ENCODE assay signal across 13 mouse cellular contexts in genomic region chr15:27178084-27178935, GRCm38 (mm10).
A peak's percentile ranks its signal among the peaks of the same experiment; 100 is the strongest.
DNase-seq lines count a peak whose midpoint lies in the region; ATAC-seq and TF ChIP-seq lines count a peak whose summit lies in the region.
"Had no signal": no experiment of that assay in that cellular context is flagged by ENCODE, and none has a peak within 500 bp of the region (broad histone marks: within the 10 kb centered on the region; RNA-seq: fewer than 3 reads in every experiment).

No protein-coding gene starts in this region.

- TF ChIP-seq POLR2A in limb, embryonic 14.5 days (IDR thresholded peaks at IDR 0.05; ENCODE audit: borderline replicate concordance, extremely low read depth, insufficient read depth, insufficient read length): no peak

- no peak overlapping the region for H3K4me3 ChIP-seq in forebrain, embryonic 14.5 days (ENCODE audit: low read depth, low read length)
- no peak overlapping the region for H3K4me3 ChIP-seq in limb, embryonic 14.5 days (replicated peaks; ENCODE audit: low read length)
- H3K4me3 ChIP-seq: stomach, embryonic 15.5 days had no signal

- ATAC-seq in forebrain, embryonic 14.5 days: peak; percentile 48
- no peak for ATAC-seq in limb, embryonic 14.5 days (ENCODE audit: low FRiP score, low read depth)

- WGBS in forebrain, embryonic 14.5 days: 20% methylated on average over 13 of the region's 13 CpGs
- 58% methylated on average over 13 of the region's 13 CpGs for WGBS in limb, embryonic 14.5 days

- no peak overlapping the region for H3K27ac ChIP-seq in forebrain, embryonic 14.5 days (ENCODE audit: low read depth, low read length)
- H3K27ac ChIP-seq in limb, embryonic 14.5 days (replicated peaks; ENCODE audit: low read depth, low read length): no peak overlapping the region
- H3K27ac ChIP-seq: stomach, embryonic 15.5 days had no signal

- H3K27me3 ChIP-seq in forebrain, embryonic 14.5 days (replicated peaks; ENCODE audit: control insufficient read depth, insufficient read depth, low read length): no peaks in the 10 kb centered on the region
- no peaks in the 10 kb centered on the region for H3K27me3 ChIP-seq in limb, embryonic 14.5 days (ENCODE audit: control insufficient read depth, insufficient read depth, low read length)
- H3K27me3 ChIP-seq: stomach, embryonic 15.5 days had no signal

- H3K4me1 ChIP-seq in forebrain, embryonic 14.5 days (ENCODE audit: control insufficient read depth, insufficient read depth, low read length): 0 out of 2 replicates have a peak, but pooled peaks cover 3% of the 10 kb centered on the region
- peaks cover 7% of the 10 kb centered on the region for H3K4me1 ChIP-seq in limb, embryonic 14.5 days (ENCODE audit: control insufficient read depth, insufficient read depth, low read length)
- H3K4me1 ChIP-seq: stomach, embryonic 15.5 days had no signal

- no peaks in the 10 kb centered on the region for H3K36me3 ChIP-seq in forebrain, embryonic 14.5 days (ENCODE audit: control insufficient read depth, insufficient read depth, low read length)
- no peaks in the 10 kb centered on the region for H3K36me3 ChIP-seq in limb, embryonic 14.5 days (ENCODE audit: control insufficient read depth, insufficient read depth, low read length)
- H3K36me3 ChIP-seq: stomach, embryonic 15.5 days had no signal

- intact Hi-C loops in heart, postnatal 36 days (cut with DNase I): no loop called here

- peak; percentile 7 for DNase-seq in right cerebral cortex, postnatal 4 days
- DNase-seq in right cerebral cortex, adult 2 months (ENCODE audit: low spot score in 2 of 2): no peak
- peak; percentile 33 for DNase-seq in forebrain, embryonic 14.5 days (ENCODE audit: low spot score)
- DNase-seq in limb, embryonic 14.5 days (ENCODE audit: low spot score): no peak
- no peak for DNase-seq in lung, postnatal 36 days
- no peak for DNase-seq in cerebellum, adult 18-20 months
- no peak for DNase-seq in heart, postnatal 36 days
- DNase-seq: cerebellum, postnatal 10 days; heart, adult 18-20 months; heart, postnatal 14 days; left cerebral cortex, postnatal 4 days; lung, adult 2 months had no signal

- no peak overlapping the region for H3K9ac ChIP-seq in forebrain, embryonic 14.5 days (ENCODE audit: low read length)
- no peak overlapping the region for H3K9ac ChIP-seq in limb, embryonic 14.5 days (ENCODE audit: low read depth, low read length, severe bottlenecking)
- H3K9ac ChIP-seq: stomach, embryonic 15.5 days had no signal

- H3K9me3 ChIP-seq in forebrain, embryonic 14.5 days (replicated peaks; ENCODE audit: control insufficient read depth, low read length): no peaks in the 10 kb centered on the region
- 0 out of 2 replicates have a peak, but pooled peaks cover 3% of the 10 kb centered on the region for H3K9me3 ChIP-seq in limb, embryonic 14.5 days (ENCODE audit: control insufficient read depth, low read length)
- H3K9me3 ChIP-seq: stomach, embryonic 15.5 days had no signal

- peak overlapping the region; percentile 30; the same call in 1 of the 2 replicates for H3K4me2 ChIP-seq in forebrain, embryonic 14.5 days (ENCODE audit: low read length)
- peak overlapping the region; percentile 25; the same call in 1 of the 2 replicates for H3K4me2 ChIP-seq in limb, embryonic 14.5 days (replicated peaks; ENCODE audit: low read depth, low read length, severe bottlenecking)
- H3K4me2 ChIP-seq: stomach, embryonic 15.5 days had no signal

Comparison
In these comparisons a context has a peak if more than half of its experiments do, and no peak if none do; other contexts are left out.
1. DNase-seq: peak in right cerebral cortex, postnatal 4 days (single experiment) and forebrain, embryonic 14.5 days (single experiment); none in right cerebral cortex, adult 2 months (0 of 2), limb, embryonic 14.5 days (single experiment), lung, postnatal 36 days (single experiment), cerebellum, adult 18-20 months (0 of 2) and heart, postnatal 36 days (0 of 2).